Mouse (Mus musculus): Measurements from ENCODE around the gene Rpap2.

GRCm38 (mm10) chr5:107705756-107706155, 108.6 kb downstream of the Rpap2 start:
- no peak for TF ChIP-seq CTCF (IDR thresholded peaks at IDR 0.05; ENCODE audit: low read depth)
- no peak for TF ChIP-seq EP300 (IDR thresholded peaks at IDR 0.05; ENCODE audit: low read depth)

Data from heart, postnatal 0 days (tissue).